Mouse (Mus musculus) intestine, embryonic 14.5 days (tissue): Measurements from ENCODE around the gene Keap1. TPM values are rescaled to one million over a fixed set of nuclear protein-coding genes. Genes with fewer than 3 reads are reported as not detected.
A peak's percentile ranks its signal among the peaks of the same experiment; 100 is the strongest.

Experiments
- ATAC-seq: fragments of 200-750 bp; cut with Nextera tagmentation; replicated peaks from 2 replicates; pipeline ENCODE4 v1.8.0; 2017; ENCODE audit warnings: low read depth, moderate number of reproducible peaks, moderate TSS enrichment, moderate library complexity; ENCODE audit not compliant: low FRiP score, low TSS enrichment
- DNase-seq: peaks from one replicate; pipeline ENCODE4 v3.0.0-alpha.2; 2018; ENCODE audit warnings: low spot score
- H3K27ac ChIP-seq: fragments of 300-500 bp; sonication (generic); 2 replicates; pipeline ENCODE4 v1.5.1; 2014; ENCODE audit warnings: low read depth, mild to moderate bottlenecking, control low read depth
- H3K27me3 ChIP-seq: fragments of 300-500 bp; sonication (generic); replicated peaks from 2 replicates; pipeline ENCODE4 v1.6.1; 2014; ENCODE audit warnings: low read length, control low read depth; ENCODE audit not compliant: control insufficient read depth, insufficient read depth
- H3K36me3 ChIP-seq: fragments of 300-500 bp; sonication (generic); 2 replicates; pipeline ENCODE4 v1.6.1; 2014; ENCODE audit warnings: low read length, control low read depth; ENCODE audit not compliant: control insufficient read depth, insufficient read depth
- H3K4me1 ChIP-seq: fragments of 300-500 bp; sonication (generic); replicated peaks from 2 replicates; pipeline ENCODE4 v1.6.1; 2014; ENCODE audit warnings: low read length, control low read depth, mixed read lengths; ENCODE audit not compliant: control insufficient read depth, insufficient read depth
- H3K4me2 ChIP-seq: fragments of 300-500 bp; sonication (generic); 2 replicates; pipeline ENCODE4 v1.6.1; 2014; ENCODE audit warnings: low read length
- H3K4me3 ChIP-seq: fragments of 300-500 bp; sonication (generic); 2 replicates; pipeline ENCODE4 v1.5.1; 2014; ENCODE audit warnings: low read depth, low read length, control low read depth, mixed read lengths
- H3K9ac ChIP-seq: fragments of 300-500 bp; sonication (generic); 2 replicates; pipeline ENCODE4 v1.6.1; 2014; ENCODE audit warnings: mild to moderate bottlenecking, low read length
- H3K9me3 ChIP-seq: fragments of 300-500 bp; sonication (generic); 2 replicates; pipeline ENCODE4 v1.6.1; 2016; ENCODE audit warnings: low read length, control low read depth; ENCODE audit not compliant: control insufficient read depth
- WGBS: fragments of 180-500 bp; shearing (Covaris S2); extraction: QIAGEN DNeasy Blood & Tissue Kit; methylation state at CpG from one replicate; pipeline ENCODE4 v1.1.7; 2014; 5-methylcytosine and 5-hydroxymethylcytosine counted together
- polyA plus RNA-seq: library from polyadenylated mRNA; unstranded; fragments of >200 nt; fragmentation: Nextera tagmentation; extraction: Ambion mirVana; gene quantifications from 2 replicates; pipeline ENCODE4 v1.2.1, GENCODE M21; 2014

The Keap1 gene
- 41.0 and 43.0 TPM in 2 replicates for polyA plus RNA-seq

DNA sequence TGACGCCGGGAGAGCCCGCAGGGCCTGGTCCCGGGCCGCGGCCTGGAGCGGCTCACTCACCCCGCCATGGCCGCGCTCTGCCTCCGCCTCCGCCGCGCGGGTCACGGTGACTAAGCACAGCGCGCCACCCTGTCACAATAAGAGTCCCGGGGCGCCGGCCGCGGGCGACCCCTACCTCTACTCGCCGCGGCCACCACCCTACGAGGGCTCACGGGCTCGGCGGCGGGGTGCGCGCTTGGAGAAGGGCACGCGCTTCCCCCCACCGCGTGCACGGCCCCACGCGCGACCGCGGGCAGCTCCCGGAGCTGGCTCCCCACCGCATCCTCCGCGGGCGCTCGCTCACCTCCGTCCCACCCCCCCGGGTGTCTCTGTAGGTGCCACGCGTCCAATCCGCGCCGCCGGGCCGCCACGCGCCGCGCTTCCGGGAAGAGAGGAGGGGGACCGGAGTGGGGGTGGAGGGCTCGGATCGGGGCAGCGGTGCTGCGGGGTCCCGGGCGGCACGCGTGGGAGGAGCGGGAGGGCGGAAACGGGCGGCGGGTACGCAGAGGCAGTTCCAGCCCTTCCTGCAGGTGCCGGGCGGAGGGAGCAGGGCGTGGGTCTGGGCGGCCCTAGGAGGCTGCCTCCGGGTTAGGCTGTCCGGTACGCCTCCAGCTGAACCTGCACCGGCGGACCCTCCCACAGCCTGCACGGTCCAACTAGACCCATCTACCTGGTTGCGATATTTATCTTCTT is at the start of gene Keap1:
Gene Keap1 (minus strand): TSS at position 629 of the 732 bp plus-strand sequence.
- Histone ChIP-seq H3K27me3 (peaks cover 14% of the 10 kb centered on the region), H3K36me3 (peaks cover 23% of the 10 kb centered on the region), H3K9me3 (no peaks in the 10 kb centered on the region), H3K9ac (peak within 1 kb of the TSS; percentile 95), H3K4me1 (peaks cover 20% of the 10 kb centered on the region), H3K4me2 (peak within 1 kb of the TSS; percentile 92), H3K27ac (peak within 1 kb of the TSS; percentile 82), H3K4me3 (peak within 1 kb of the TSS; percentile 92)
- WGBS, result under 1% methylated on average over 84 of the region's 90 CpGs
- ATAC-seq, result peak; percentile 86
- DNase-seq, result peak; percentile 89

DNA sequence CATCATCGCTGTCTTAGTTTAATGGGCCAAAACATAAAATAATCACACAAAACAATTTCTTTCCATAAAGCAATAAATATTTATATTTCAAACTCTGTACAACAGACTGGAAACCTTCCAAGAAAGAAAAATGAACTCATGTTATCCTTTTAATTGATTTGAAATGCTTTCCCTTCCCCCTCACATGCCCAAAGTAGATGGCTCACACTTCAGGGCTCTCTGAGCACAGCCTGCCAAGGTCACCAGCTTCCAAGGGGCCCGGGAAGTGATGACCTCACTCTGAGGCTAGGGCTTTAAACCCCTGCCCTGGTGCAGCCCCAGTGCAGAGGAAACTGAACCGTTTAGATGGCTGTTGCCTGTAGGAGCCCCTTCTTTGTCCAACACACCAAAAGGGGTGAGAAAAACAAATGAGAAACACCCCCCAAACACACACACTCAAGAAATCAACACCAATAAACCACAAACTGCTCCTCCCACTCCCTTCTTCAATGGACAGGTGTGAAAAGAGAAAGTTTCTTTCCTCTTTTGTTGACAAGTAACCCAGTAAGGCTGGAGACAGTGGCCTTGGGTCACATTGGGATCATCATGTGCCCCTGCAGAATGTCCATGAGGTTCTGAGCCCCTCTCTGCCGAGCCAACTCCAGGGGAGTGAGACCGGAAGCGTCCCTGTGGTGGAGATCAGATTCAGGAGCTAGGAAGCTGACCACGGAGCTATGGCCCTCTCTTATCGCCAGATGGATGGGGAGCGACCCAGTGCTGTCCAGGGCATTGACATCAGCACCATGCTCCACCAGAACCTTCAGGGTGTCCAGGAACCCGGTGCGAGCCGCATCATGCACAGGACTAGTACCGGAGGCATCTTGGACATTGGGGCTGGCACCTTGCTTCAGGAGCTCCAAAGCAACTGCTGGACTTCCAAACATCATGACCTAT is 49.5 kb upstream of the Keap1 start:
- no peak for ATAC-seq
- WGBS, result 74% methylated on average over 13 of the region's 13 CpGs
- DNase-seq, result no peak
- Histone ChIP-seq H3K4me1 (peaks cover 22% of the 10 kb centered on the region), H3K9me3 (no peaks in the 10 kb centered on the region), H3K4me2 (peak overlapping the region; percentile 72), H3K27me3 (no peaks in the 10 kb centered on the region), H3K9ac (peak overlapping the region; percentile 34; the same call in 1 of the 2 replicates), H3K4me3 (peak overlapping the region; percentile 71), H3K36me3 (peaks cover 22% of the 10 kb centered on the region), H3K27ac (peak overlapping the region; percentile 59; the same call in 1 of the 2 replicates)

DNA sequence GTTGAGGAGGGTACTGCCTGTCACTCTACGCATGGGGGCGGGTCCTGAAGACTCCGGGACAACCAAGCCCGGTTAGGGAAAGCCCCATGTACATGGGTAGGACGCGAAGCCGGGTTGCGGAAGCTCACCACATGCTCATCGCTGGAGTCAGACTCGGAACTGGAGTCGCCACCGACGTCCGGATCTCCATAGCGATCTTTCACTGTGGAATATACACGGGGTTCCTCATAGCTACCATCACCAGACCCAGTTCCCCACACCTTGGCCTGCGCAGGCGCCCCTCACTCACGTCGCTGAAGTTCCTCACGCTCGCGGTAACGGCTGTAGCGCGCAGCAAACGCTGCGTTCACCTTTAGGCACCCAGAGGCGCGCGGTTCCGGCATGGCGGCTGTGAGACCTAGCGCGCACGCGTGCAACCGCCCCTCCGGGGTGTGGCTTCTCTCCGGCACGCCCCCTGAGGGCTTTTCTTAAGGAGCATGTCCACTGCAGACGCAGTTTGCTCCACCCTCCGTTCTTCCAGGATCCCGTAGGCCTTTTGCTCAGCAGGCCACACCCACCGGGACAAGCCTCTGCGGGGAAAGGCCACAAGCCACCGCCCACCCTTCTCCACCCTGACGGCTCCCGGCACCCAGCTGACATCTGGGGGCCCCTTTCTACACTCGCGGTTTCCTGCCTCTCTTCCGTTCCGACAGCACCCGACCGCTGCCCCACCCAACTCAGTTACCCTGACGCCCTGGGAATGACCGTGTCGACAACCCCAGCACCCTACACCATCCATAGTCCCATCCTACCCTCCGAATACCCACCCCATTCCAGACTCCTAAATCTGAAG is 48.6 kb upstream of the Keap1 start, which contains the start of gene Kri1:
Gene Kri1 (minus strand): TSS at position 399 of the 832 bp plus-strand sequence.
- peak within 1 kb of the TSS; percentile 72 for H3K4me2 ChIP-seq
- peak within 1 kb of the TSS; percentile 63 for H3K9ac ChIP-seq
- peak; percentile 98 for DNase-seq
- no peaks in the 10 kb centered on the region for H3K27me3 ChIP-seq
- H3K4me3 ChIP-seq, result peak within 1 kb of the TSS; percentile 71
- no peaks in the 10 kb centered on the region for H3K9me3 ChIP-seq
- H3K27ac ChIP-seq, result peak within 1 kb of the TSS; percentile 77
- peaks cover 23% of the 10 kb centered on the region for H3K36me3 ChIP-seq
- H3K4me1 ChIP-seq, result peaks cover 22% of the 10 kb centered on the region
- under 1% methylated on average over 59 of the region's 59 CpGs for WGBS
- ATAC-seq, result peak; percentile 70

DNA sequence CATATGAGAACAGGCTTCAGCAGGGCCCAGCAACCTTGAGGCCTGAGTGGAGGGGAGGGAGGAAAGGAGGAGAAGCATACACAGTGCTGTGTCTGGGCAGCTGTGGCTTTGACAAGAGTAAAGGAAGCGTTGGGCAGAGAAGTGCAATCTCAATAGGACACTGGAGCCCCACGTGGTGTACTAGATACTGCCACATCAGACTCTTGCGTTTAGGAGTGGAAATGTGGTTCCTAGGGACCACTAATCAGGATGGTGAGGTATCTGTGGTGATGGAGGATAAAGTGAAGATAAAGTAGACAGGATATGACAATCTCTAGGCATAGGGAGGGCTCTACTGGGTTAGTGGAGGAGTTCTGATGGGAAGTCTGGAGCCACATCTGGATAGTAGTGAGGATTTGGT is 47.6 kb upstream of the Keap1 start:
- peak overlapping the region; percentile 63; the same call in 1 of the 2 replicates for H3K9ac ChIP-seq
- H3K4me3 ChIP-seq, result peak overlapping the region; percentile 71
- H3K27ac ChIP-seq, result no peak overlapping the region
- DNase-seq, result no peak
- peaks cover 29% of the 10 kb centered on the region for H3K36me3 ChIP-seq
- ATAC-seq, result no peak
- H3K9me3 ChIP-seq, result no peaks in the 10 kb centered on the region
- H3K4me1 ChIP-seq, result peaks cover 22% of the 10 kb centered on the region
- no peaks in the 10 kb centered on the region for H3K27me3 ChIP-seq
- 54% methylated on average over 3 of the region's 3 CpGs for WGBS
- H3K4me2 ChIP-seq, result peak overlapping the region; percentile 72

DNA sequence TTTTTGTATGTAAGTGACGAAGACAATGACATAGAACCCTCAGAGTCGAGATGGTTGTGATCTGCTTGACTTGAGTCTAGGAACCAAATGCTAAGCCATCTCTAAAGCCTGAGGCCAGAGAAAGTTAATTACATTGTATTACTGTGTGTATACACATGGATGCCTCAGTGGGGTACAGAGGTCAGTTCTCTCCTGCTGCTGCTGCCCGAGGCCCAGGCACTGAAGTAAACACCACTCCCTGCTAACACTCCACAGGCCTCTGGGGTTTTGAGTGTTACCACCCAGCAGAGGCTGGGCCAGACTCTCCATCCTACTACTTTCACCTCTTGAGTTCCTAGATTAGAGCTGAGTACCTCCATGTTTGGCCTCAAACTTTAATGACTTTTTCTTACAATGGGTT is 44.8 kb upstream of the Keap1 start:
- Histone ChIP-seq H3K27me3 (no peaks in the 10 kb centered on the region), H3K4me2 (no peak overlapping the region), H3K9me3 (no peaks in the 10 kb centered on the region), H3K36me3 (peaks cover 53% of the 10 kb centered on the region), H3K4me1 (peaks cover 18% of the 10 kb centered on the region), H3K27ac (no peak overlapping the region), H3K4me3 (no peak overlapping the region), H3K9ac (no peak overlapping the region)
- DNase-seq (no peak), ATAC-seq (no peak)
- WGBS, result 70% methylated on average over 3 of the region's 3 CpGs

DNA sequence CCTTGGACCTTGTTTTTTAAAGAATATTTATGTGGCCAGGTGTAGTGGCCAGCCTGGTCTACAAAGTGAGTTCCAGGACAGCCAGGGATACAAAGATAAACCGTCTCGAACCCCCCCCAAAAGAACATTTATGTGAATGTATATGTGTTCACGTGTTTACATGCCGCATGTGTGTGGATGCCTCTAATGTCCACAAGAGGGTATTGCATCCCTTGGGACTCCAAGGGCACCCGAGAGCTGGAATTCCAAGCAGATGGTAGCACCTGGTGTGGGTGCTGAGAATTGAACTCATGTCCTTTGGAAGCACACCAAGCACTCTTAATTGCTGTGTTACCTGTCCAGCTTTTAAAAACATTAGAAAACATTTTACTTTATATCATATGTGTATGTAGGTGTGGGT is 44.4 kb upstream of the Keap1 start:
- 89% methylated on average over 5 of the region's 5 CpGs for WGBS
- peaks cover 14% of the 10 kb centered on the region for H3K4me1 ChIP-seq
- H3K27me3 ChIP-seq, result no peaks in the 10 kb centered on the region
- no peak overlapping the region for H3K4me3 ChIP-seq
- no peaks in the 10 kb centered on the region for H3K9me3 ChIP-seq
- H3K36me3 ChIP-seq, result peaks cover 57% of the 10 kb centered on the region
- ATAC-seq (no peak), DNase-seq (no peak)
- no peak overlapping the region for H3K4me2 ChIP-seq
- H3K27ac ChIP-seq, result no peak overlapping the region
- no peak overlapping the region for H3K9ac ChIP-seq

DNA sequence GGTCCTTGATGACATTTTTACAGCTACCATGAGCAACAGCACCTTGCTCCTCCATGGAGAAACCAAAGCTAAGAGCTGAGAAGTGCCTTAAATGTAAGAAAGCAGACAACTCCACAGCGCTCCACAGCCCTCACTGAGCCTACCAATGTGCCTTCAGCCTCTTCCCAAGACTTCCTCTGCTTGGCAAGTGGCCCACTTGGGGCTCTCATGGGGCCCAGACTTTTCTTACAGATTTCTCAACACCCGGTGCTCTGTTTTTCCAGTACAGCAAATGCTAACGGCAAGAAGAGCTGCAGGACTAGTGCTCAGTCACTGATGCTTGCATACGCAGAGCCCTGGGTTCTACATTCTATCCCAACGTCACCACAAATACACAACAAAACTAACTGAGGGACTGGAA is 38.6 kb upstream of the Keap1 start:
- Histone ChIP-seq H3K9me3 (no peaks in the 10 kb centered on the region), H3K4me3 (no peak overlapping the region), H3K27ac (no peak overlapping the region), H3K27me3 (no peaks in the 10 kb centered on the region), H3K4me1 (no peaks in the 10 kb centered on the region), H3K9ac (no peak overlapping the region), H3K36me3 (peaks cover 89% of the 10 kb centered on the region), H3K4me2 (no peak overlapping the region)
- no peak for ATAC-seq
- 91% methylated on average over 5 of the region's 5 CpGs for WGBS
- DNase-seq, result no peak

DNA sequence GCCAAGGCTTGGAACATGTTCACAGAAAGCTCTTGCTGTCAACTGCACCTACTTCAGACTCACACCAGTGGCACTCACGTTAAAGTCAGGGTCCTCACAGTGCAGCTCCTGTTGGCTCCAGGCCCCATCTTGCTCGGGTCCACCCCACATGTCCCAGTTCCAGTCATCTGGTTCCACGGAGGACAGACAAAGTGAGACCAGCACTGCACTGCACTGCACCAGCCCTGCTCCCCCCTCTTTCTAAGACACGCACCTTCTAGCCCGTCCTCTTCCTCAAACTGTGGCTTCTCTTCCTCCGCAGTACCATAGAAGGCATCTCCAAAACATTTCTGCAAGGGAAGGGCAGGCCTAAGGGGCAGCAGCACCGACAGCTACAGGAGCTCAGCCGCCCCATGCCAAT is 37.1 kb upstream of the Keap1 start:
- ATAC-seq, result no peak
- Histone ChIP-seq H3K4me1 (no peaks in the 10 kb centered on the region), H3K4me3 (no peak overlapping the region), H3K27me3 (no peaks in the 10 kb centered on the region), H3K9me3 (no peaks in the 10 kb centered on the region), H3K27ac (no peak overlapping the region), H3K9ac (no peak overlapping the region), H3K36me3 (peaks cover 93% of the 10 kb centered on the region), H3K4me2 (no peak overlapping the region)
- no peak for DNase-seq
- WGBS, result 85% methylated on average over 8 of the region's 8 CpGs
